Mouse (Mus musculus) embryonic facial prominence, embryonic 13.5 days (tissue): ENCODE measurements around the gene Irf7. TPM values are rescaled to one million over a fixed set of nuclear protein-coding genes. Genes with fewer than 3 reads are reported as not detected.

Experiments
- ATAC-seq: fragments of 200-750 bp; cut with Nextera tagmentation; 2 replicates; pipeline ENCODE4 v1.8.0; 2017; ENCODE audit warnings: low read depth; ENCODE audit not compliant: insufficient number of reproducible peaks, insufficient read depth, low FRiP score, low TSS enrichment
- H3K27ac ChIP-seq: fragments of 300-500 bp; sonication (generic); 2 replicates; pipeline ENCODE4 v1.5.1; 2015; ENCODE audit warnings: moderate library complexity, mild to moderate bottlenecking, inconsistent platforms
- H3K27me3 ChIP-seq: fragments of 300-500 bp; sonication (generic); 2 replicates; pipeline ENCODE4 v1.6.1; 2015; ENCODE audit warnings: mild to moderate bottlenecking, inconsistent platforms
- H3K36me3 ChIP-seq: fragments of 300-500 bp; sonication (generic); 2 replicates; pipeline ENCODE4 v1.6.1; 2015; ENCODE audit warnings: mild to moderate bottlenecking, inconsistent platforms
- H3K4me1 ChIP-seq: fragments of 300-500 bp; sonication (generic); 2 replicates; pipeline ENCODE4 v1.6.1; 2015; ENCODE audit warnings: inconsistent platforms
- H3K4me2 ChIP-seq: fragments of 300-500 bp; sonication (generic); 2 replicates; pipeline ENCODE4 v1.6.1; 2015; ENCODE audit warnings: moderate library complexity, mild to moderate bottlenecking, inconsistent platforms
- H3K4me3 ChIP-seq: fragments of 300-500 bp; sonication (generic); 2 replicates; pipeline ENCODE4 v1.5.1; 2015; ENCODE audit warnings: mild to moderate bottlenecking, inconsistent platforms
- H3K9ac ChIP-seq: fragments of 300-500 bp; sonication (generic); 2 replicates; pipeline ENCODE4 v1.6.1; 2015; ENCODE audit warnings: mild to moderate bottlenecking, inconsistent platforms
- H3K9me3 ChIP-seq: fragments of 300-500 bp; sonication (generic); 2 replicates; pipeline ENCODE4 v1.6.1; 2016; ENCODE audit warnings: inconsistent platforms
- WGBS: fragments of 180-500 bp; shearing (Covaris S2); methylation state at CpG from one replicate; pipeline ENCODE4 v1.1.7; 2015; ENCODE audit warnings: mixed read lengths; 5-methylcytosine and 5-hydroxymethylcytosine counted together
- polyA plus RNA-seq: library from polyadenylated mRNA; unstranded; fragments of >200 nt; fragmentation: Nextera tagmentation; extraction: Ambion mirVana; gene quantifications from 2 replicates; pipeline ENCODE4 v1.2.1, GENCODE M21; 2015

Irf7 gene
- polyA plus RNA-seq, 1 experiment from 2014 or later: 2.4 TPM

GRCm38 (mm10) chr7:141292583-141293388, 26.5 kb upstream of the Irf7 start:
- peaks cover 54% of the 10 kb centered on the region for H3K27me3 ChIP-seq
- 29% methylated on average over 15 of the region's 15 CpGs for WGBS
- peak overlapping the region; percentile 86 for H3K4me2 ChIP-seq
- H3K4me1 ChIP-seq: peaks cover 33% of the 10 kb centered on the region
- no peak for ATAC-seq
- peaks cover 12% of the 10 kb centered on the region for H3K36me3 ChIP-seq
- no peaks in the 10 kb centered on the region for H3K9me3 ChIP-seq
- H3K9ac ChIP-seq: peak overlapping the region; percentile 68
- peak overlapping the region; percentile 55 for H3K4me3 ChIP-seq
- H3K27ac ChIP-seq: no peak overlapping the region

- H3K27ac ChIP-seq: no peak within 1 kb of the TSS
- H3K27me3 ChIP-seq: peaks cover 54% of the 10 kb centered on the region
- H3K9me3 ChIP-seq: no peaks in the 10 kb centered on the region
- WGBS: 1% methylated on average over 46 of the region's 46 CpGs
- peak; percentile 64; the same call in 1 of the 2 replicates for ATAC-seq
- H3K36me3 ChIP-seq: peaks cover 5% of the 10 kb centered on the region
- H3K9ac ChIP-seq: peak within 1 kb of the TSS; percentile 68
- peak within 1 kb of the TSS; percentile 86 for H3K4me2 ChIP-seq
- peaks cover 33% of the 10 kb centered on the region for H3K4me1 ChIP-seq
- H3K4me3 ChIP-seq: peak within 1 kb of the TSS; percentile 55
Observed at GRCm38 (mm10) chr7:141291921-141292582, 25.8 kb upstream of the Irf7 start, which contains the start of gene Drd4. Gene Drd4, plus strand, starts transcription at chr7:141292006.

GRCm38 (mm10) chr7:141288042-141288441, 21.8 kb upstream of the Irf7 start:
- Histone ChIP-seq H3K27me3 (peaks cover 22% of the 10 kb centered on the region), H3K27ac (no peak overlapping the region), H3K4me2 (no peak overlapping the region), H3K36me3 (no peaks in the 10 kb centered on the region), H3K9me3 (no peaks in the 10 kb centered on the region), H3K4me1 (peaks cover 16% of the 10 kb centered on the region), H3K4me3 (no peak overlapping the region), H3K9ac (no peak overlapping the region)
- WGBS: 84% methylated on average over 3 of the region's 3 CpGs
- ATAC-seq: no peak

GRCm38 (mm10) chr7:141282756-141283155, 16.5 kb upstream of the Irf7 start:
- Histone ChIP-seq H3K4me2 (no peak overlapping the region), H3K4me1 (peaks cover 9% of the 10 kb centered on the region)
- 84% methylated on average over 4 of the region's 4 CpGs for whole genome bisulfite sequencing

GRCm38 (mm10) chr7:141281442-141281841, 15.2 kb upstream of the Irf7 start:
- Histone ChIP-seq H3K4me3 (no peak overlapping the region), H3K4me2 (no peak overlapping the region), H3K9me3 (no peaks in the 10 kb centered on the region), H3K9ac (no peak overlapping the region), H3K27me3 (peaks cover 16% of the 10 kb centered on the region), H3K27ac (no peak overlapping the region), H3K36me3 (no peaks in the 10 kb centered on the region), H3K4me1 (peaks cover 9% of the 10 kb centered on the region)
- ATAC-seq: no peak
- WGBS: 55% methylated on average over 6 of the region's 6 CpGs

More at GRCm38 (mm10) chr7:141282756-141283155, 16.5 kb upstream of the Irf7 start:
- ATAC-seq: no peak
- no peaks in the 10 kb centered on the region for H3K36me3 ChIP-seq
- H3K4me3 ChIP-seq: no peak overlapping the region
- H3K27ac ChIP-seq: no peak overlapping the region
- H3K27me3 ChIP-seq: peaks cover 16% of the 10 kb centered on the region
- H3K9ac ChIP-seq: no peak overlapping the region
- no peaks in the 10 kb centered on the region for H3K9me3 ChIP-seq

GRCm38 (mm10) chr7:141278766-141279590, 12.7 kb upstream of the Irf7 start, which contains the start of gene Sct:
Gene Sct, minus strand, starts transcription at chr7:141279133.
- H3K36me3 ChIP-seq: no peaks in the 10 kb centered on the region
- peaks cover 16% of the 10 kb centered on the region for H3K27me3 ChIP-seq
- H3K4me2 ChIP-seq: peak within 1 kb of the TSS; percentile 97
- H3K27ac ChIP-seq: no peak within 1 kb of the TSS
- H3K9ac ChIP-seq: peak within 1 kb of the TSS; percentile 73
- H3K4me3 ChIP-seq: peak within 1 kb of the TSS; percentile 52
- WGBS: 2% methylated on average over 46 of the region's 46 CpGs
- peaks cover 9% of the 10 kb centered on the region for H3K4me1 ChIP-seq
- H3K9me3 ChIP-seq: no peaks in the 10 kb centered on the region
- ATAC-seq: peak; percentile 49; the same call in 1 of the 2 replicates

- H3K27ac ChIP-seq: no peak overlapping the region
- H3K9ac ChIP-seq: peak overlapping the region; percentile 73; the same call in 1 of the 2 replicates
- peaks cover 9% of the 10 kb centered on the region for H3K4me1 ChIP-seq
- peak overlapping the region; percentile 97 for H3K4me2 ChIP-seq
- WGBS: 74% methylated on average over 11 of the region's 11 CpGs
- no peak for ATAC-seq
- H3K9me3 ChIP-seq: no peaks in the 10 kb centered on the region
- peaks cover 16% of the 10 kb centered on the region for H3K27me3 ChIP-seq
- H3K36me3 ChIP-seq: no peaks in the 10 kb centered on the region
- no peak overlapping the region; the same call in 1 of the 2 replicates for H3K4me3 ChIP-seq
Observed at GRCm38 (mm10) chr7:141277701-141278678, 11.7 kb upstream of the Irf7 start.

GRCm38 (mm10) chr7:141276546-141276945, 10.3 kb upstream of the Irf7 start, which contains the start of gene Cdhr5:
Gene Cdhr5, minus strand, starts transcription at chr7:141276786.
- peaks cover 16% of the 10 kb centered on the region for H3K27me3 ChIP-seq
- H3K4me1 ChIP-seq: peaks cover 9% of the 10 kb centered on the region

GRCm38 (mm10) chr7:141275356-141275755, 9.1 kb upstream of the Irf7 start:
- no peaks in the 10 kb centered on the region for H3K36me3 ChIP-seq
- no peak overlapping the region for H3K4me2 ChIP-seq
- H3K27me3 ChIP-seq: peaks cover 16% of the 10 kb centered on the region
- H3K9me3 ChIP-seq: no peaks in the 10 kb centered on the region
- no peak overlapping the region for H3K9ac ChIP-seq
- H3K27ac ChIP-seq: no peak overlapping the region
- 76% methylated on average over 9 of the region's 9 CpGs for WGBS
- H3K4me3 ChIP-seq: no peak overlapping the region
- H3K4me1 ChIP-seq: peaks cover 9% of the 10 kb centered on the region
- no peak for ATAC-seq

More at GRCm38 (mm10) chr7:141276546-141276945, 10.3 kb upstream of the Irf7 start, which contains the start of gene Cdhr5:
- no peak for ATAC-seq
- Histone ChIP-seq H3K9me3 (no peaks in the 10 kb centered on the region), H3K9ac (no peak within 1 kb of the TSS), H3K4me3 (no peak within 1 kb of the TSS), H3K4me2 (no peak within 1 kb of the TSS), H3K36me3 (no peaks in the 10 kb centered on the region), H3K27ac (no peak within 1 kb of the TSS)
- WGBS: 58% methylated on average over 11 of the region's 11 CpGs

- ATAC-seq: no peak
- H3K4me3 ChIP-seq: no peak overlapping the region
- no peaks in the 10 kb centered on the region for H3K9me3 ChIP-seq
- peaks cover 10% of the 10 kb centered on the region for H3K4me1 ChIP-seq
- no peak overlapping the region for H3K27ac ChIP-seq
- 79% methylated on average over 3 of the region's 3 CpGs for WGBS
- H3K36me3 ChIP-seq: no peaks in the 10 kb centered on the region
- H3K4me2 ChIP-seq: no peak overlapping the region
- no peak overlapping the region for H3K9ac ChIP-seq
- no peaks in the 10 kb centered on the region for H3K27me3 ChIP-seq
Observed at GRCm38 (mm10) chr7:141270631-141271030, 4.3 kb upstream of the Irf7 start.
